Mouse (Mus musculus): ENCODE measurements around the gene Rasal2. TPM values are rescaled to one million over a fixed set of nuclear protein-coding genes. Genes with fewer than 3 reads are reported as not detected.

Gene Rasal2
- total and polyA plus RNA-seq, 3 experiments = 5.1 to 23.2 (median 22.2) TPM

DNA sequence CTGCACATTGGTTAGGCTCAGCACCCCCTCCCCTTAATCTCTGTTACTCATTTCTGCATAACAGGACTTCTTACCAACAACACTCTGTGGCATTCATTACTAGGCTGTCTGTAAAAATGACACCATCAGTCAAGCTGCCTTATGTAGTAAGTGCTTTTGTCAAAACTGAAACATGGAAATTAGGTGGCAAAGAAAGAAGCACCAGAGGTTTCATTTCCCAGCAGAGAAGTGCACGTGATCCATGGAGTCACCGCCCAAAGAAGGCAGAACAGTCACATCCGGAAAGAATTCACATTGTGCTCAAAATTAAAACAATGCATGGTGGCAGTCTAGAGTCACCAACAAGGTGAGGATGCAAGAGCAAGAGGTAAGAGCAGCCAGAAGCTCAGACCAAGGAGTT lies 271.4 kb downstream of the Rasal2 start:
- intact Hi-C loops (cut with DNase I) = no loop called here
- peaks cover 5% of the 10 kb centered on the region for H3K4me1 ChIP-seq (ENCODE audit: control insufficient read depth, insufficient read depth, low read length)
- H3K4me3 ChIP-seq = no peak overlapping the region
- 59% methylated on average over 3 of the region's 3 CpGs for WGBS
- no peak overlapping the region for H3K27ac ChIP-seq
- H3K36me3 ChIP-seq (ENCODE audit: control insufficient read depth, insufficient read depth, low read length) = peaks cover 8% of the 10 kb centered on the region
- no peak for TF ChIP-seq POLR2A (IDR thresholded peaks at IDR 0.05; ENCODE audit: insufficient read depth, low read depth, low read length)
- H3K79me2 ChIP-seq (replicated peaks; ENCODE audit: control insufficient read depth, insufficient read depth, low read length) = no peaks in the 10 kb centered on the region
- H3K9ac ChIP-seq (ENCODE audit: low read depth, low read length) = no peak overlapping the region
- no peaks in the 10 kb centered on the region for H3K27me3 ChIP-seq (ENCODE audit: control insufficient read depth, insufficient read depth, low read length)
- no peak for DNase-seq

DNA sequence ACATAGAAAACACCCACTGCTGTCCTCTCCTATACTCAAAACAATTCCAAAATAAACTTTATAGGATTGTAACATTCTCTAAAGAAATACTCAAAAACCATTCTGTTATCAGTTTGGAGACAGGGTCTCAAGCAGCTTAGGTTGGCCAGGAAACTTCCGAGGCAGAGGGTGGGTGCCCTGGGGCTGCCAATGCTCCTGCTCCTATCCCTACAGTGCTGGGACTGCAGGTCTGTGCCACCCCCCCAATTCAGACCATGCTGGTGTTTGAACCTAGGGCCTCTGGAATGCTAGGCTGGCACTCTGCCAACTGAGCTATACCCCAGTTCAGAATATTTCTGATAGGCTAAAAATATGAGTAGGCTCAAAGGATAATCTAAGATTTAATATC lies 274.5 kb downstream of the Rasal2 start:
- no peaks in the 10 kb centered on the region for H3K27me3 ChIP-seq (ENCODE audit: control insufficient read depth, insufficient read depth, low read length)
- no peak for TF ChIP-seq EP300 (IDR thresholded peaks at IDR 0.05; ENCODE audit: insufficient read depth, low read depth, low read length)
- no peak for TF ChIP-seq CTCF (IDR thresholded peaks at IDR 0.05)
- no peak for TF ChIP-seq POLR2A (IDR thresholded peaks at IDR 0.05; ENCODE audit: insufficient read depth, low read depth, low read length)
- H3K4me3 ChIP-seq = no peak overlapping the region
- intact Hi-C loops (cut with DNase I) = loop anchor here (5.0 kb wide), 1 partner anchor 144 kb away; no protein-coding TSS in a partner anchor
- no peaks in the 10 kb centered on the region; the same call in 1 of the 2 replicates for H3K36me3 ChIP-seq (ENCODE audit: control insufficient read depth, insufficient read depth, low read length)
- peaks cover 1% of the 10 kb centered on the region; the same call in 1 of the 2 replicates for H3K4me1 ChIP-seq (ENCODE audit: control insufficient read depth, insufficient read depth, low read length)
- H3K79me2 ChIP-seq (replicated peaks; ENCODE audit: control insufficient read depth, insufficient read depth, low read length) = no peaks in the 10 kb centered on the region
- no peak overlapping the region for H3K27ac ChIP-seq
- 76% methylated on average over 1 of the region's 1 CpGs for WGBS
- no peak for DNase-seq
- no peak overlapping the region for H3K9ac ChIP-seq (ENCODE audit: low read depth, low read length)

DNA sequence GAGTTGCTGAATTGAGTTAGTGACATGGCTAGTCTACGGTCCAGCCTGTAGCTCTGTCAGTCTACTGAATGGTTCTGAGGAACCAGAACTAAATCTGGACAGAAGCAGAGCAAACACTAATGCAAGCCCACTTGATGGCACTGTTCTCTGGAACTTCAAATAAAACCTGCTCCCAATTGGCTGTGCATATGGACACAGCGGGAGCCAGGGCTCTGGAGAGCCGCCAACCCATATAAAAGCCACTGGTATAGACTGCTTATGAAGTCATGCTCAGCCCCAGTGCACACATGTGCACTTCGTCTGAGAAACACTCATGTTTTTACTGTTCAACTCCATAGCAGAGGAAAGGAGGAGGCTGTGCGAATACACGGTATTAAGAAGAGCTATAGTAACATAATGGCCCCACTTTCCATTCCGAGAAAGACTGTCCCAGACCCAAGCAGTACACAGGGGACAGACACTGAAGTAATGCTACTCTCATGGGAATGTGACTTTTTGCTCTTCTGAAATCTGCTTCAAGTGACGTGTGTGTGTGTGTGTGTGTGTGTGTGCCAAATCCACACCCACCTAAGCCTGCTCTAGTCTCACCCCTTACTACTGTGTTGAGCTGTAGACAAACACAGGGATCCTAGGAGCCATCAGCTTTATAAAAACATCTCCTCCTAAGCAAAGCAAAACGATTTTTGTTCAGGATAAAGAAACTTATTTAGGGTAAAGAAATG lies 275.1 kb downstream of the Rasal2 start:
- H3K36me3 ChIP-seq (ENCODE audit: control insufficient read depth, insufficient read depth, low read length) = no peaks in the 10 kb centered on the region; the same call in 1 of the 2 replicates
- H3K4me3 ChIP-seq = no peak overlapping the region
- intact Hi-C loops (cut with DNase I) = loop anchor here (5.0 kb wide), 1 partner anchor 145 kb away; no protein-coding TSS in a partner anchor
- no peak for DNase-seq
- H3K79me2 ChIP-seq (replicated peaks; ENCODE audit: control insufficient read depth, insufficient read depth, low read length) = no peaks in the 10 kb centered on the region
- no peak overlapping the region for H3K9ac ChIP-seq (ENCODE audit: low read depth, low read length)
- WGBS = 76% methylated on average over 9 of the region's 9 CpGs
- TF ChIP-seq CTCF (IDR thresholded peaks at IDR 0.05) (peak; percentile 28; the same call in 1 of the 2 replicates), POLR2A (IDR thresholded peaks at IDR 0.05; ENCODE audit: insufficient read depth, low read depth, low read length) (no peak)
- H3K27me3 ChIP-seq (ENCODE audit: control insufficient read depth, insufficient read depth, low read length) = no peaks in the 10 kb centered on the region
- peaks cover 1% of the 10 kb centered on the region; the same call in 1 of the 2 replicates for H3K4me1 ChIP-seq (ENCODE audit: control insufficient read depth, insufficient read depth, low read length)
- H3K27ac ChIP-seq = no peak overlapping the region

DNA sequence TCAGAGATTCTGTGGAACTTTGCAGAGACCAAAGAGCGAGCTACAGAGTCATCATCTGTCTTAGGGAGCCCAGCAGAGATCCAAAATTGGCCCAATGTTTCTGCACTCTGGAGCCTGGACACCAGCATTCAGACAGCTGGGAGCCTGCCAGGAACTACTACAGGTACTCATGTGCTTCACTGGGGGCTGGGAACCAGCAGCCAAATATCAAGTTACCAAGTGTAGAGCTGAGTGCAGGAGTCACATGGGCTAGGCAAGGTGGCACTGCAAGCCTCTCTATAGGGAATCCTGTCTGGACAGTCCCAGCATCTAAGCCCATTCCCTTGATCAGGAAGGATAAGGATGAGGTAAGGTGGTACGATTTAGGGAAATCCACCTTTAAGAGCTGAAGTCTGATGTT lies 284.2 kb downstream of the Rasal2 start:
- WGBS = 76% methylated on average over 2 of the region's 2 CpGs
- Histone ChIP-seq H3K9ac (ENCODE audit: low read depth, low read length) (no peak overlapping the region), H3K4me1 (ENCODE audit: control insufficient read depth, insufficient read depth, low read length) (no peaks in the 10 kb centered on the region), H3K4me3 (no peak overlapping the region), H3K27ac (no peak overlapping the region), H3K27me3 (ENCODE audit: control insufficient read depth, insufficient read depth, low read length) (no peaks in the 10 kb centered on the region), H3K79me2 (replicated peaks; ENCODE audit: control insufficient read depth, insufficient read depth, low read length) (no peaks in the 10 kb centered on the region), H3K36me3 (ENCODE audit: control insufficient read depth, insufficient read depth, low read length) (no peaks in the 10 kb centered on the region)
- intact Hi-C loops (cut with DNase I) = no loop called here
- TF ChIP-seq EP300 (IDR thresholded peaks at IDR 0.05; ENCODE audit: insufficient read depth, low read depth, low read length) (0 out of 2 replicates have a peak, but pooled peaks have one; percentile 51), POLR2A (IDR thresholded peaks at IDR 0.05; ENCODE audit: insufficient read depth, low read depth, low read length) (no peak)
- peak; percentile 46 to 50 for DNase-seq

DNA sequence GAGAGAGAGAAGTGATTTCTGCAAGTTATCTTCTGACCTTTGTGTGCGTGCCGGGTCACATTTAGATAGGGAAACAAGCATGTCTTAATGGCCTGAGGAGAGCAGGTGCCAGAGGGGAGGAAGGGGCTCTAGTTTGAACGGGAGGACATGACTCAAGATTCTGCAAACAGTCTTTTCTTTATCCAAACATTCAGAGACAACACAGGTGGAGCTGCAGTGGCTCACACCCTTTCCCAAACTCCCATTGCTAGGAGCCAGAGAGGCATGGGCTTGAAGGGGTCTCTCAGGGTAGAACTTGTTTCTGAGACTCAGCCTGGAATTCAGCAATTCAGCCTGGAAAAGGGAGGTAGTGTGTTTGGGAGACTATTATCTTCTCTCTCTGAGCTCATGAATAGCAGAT lies 288.6 kb downstream of the Rasal2 start:
- Histone ChIP-seq H3K27me3 (ENCODE audit: control insufficient read depth, insufficient read depth, low read length) (no peaks in the 10 kb centered on the region), H3K4me3 (no peak overlapping the region), H3K79me2 (replicated peaks; ENCODE audit: control insufficient read depth, insufficient read depth, low read length) (no peaks in the 10 kb centered on the region), H3K9ac (ENCODE audit: low read depth, low read length) (no peak overlapping the region), H3K27ac (no peak overlapping the region), H3K36me3 (ENCODE audit: control insufficient read depth, insufficient read depth, low read length) (no peaks in the 10 kb centered on the region), H3K4me1 (ENCODE audit: control insufficient read depth, insufficient read depth, low read length) (no peaks in the 10 kb centered on the region)
- no peak for DNase-seq
- TF ChIP-seq POLR2A (IDR thresholded peaks at IDR 0.05; ENCODE audit: insufficient read depth, low read depth, low read length) (no peak), CTCF (IDR thresholded peaks at IDR 0.05) (no peak), EP300 (IDR thresholded peaks at IDR 0.05; ENCODE audit: insufficient read depth, low read depth, low read length) (no peak)
- intact Hi-C loops (cut with DNase I) = no loop called here
- WGBS = 46% methylated on average over 3 of the region's 3 CpGs

DNA sequence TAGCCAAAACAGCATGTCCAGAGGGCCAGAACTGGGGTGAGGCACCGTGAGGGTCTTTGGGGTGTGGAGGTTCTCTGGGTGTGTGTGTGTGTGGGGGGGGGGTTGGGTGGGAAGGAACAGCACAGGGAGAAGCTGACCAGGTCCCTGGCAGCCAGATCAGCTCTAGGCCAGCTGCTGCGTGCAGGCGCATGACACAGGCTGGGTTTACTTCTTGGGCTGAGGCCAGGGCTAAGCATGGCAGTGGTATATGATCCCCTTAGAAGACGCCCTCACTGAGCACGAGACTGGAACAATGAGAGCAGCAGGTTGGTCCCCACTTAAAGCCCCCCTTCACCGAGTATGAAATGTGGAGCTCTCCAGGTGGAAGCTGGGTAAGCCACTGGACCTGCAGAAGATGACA lies 293.2 kb downstream of the Rasal2 start:
- WGBS = 87% methylated on average over 6 of the region's 6 CpGs
- intact Hi-C loops (cut with DNase I) = no loop called here
- DNase-seq = no peak
- H3K79me2 ChIP-seq (replicated peaks; ENCODE audit: control insufficient read depth, insufficient read depth, low read length) = no peaks in the 10 kb centered on the region
- no peak overlapping the region for H3K4me3 ChIP-seq
- H3K4me1 ChIP-seq (ENCODE audit: control insufficient read depth, insufficient read depth, low read length) = no peaks in the 10 kb centered on the region
- TF ChIP-seq POLR2A (IDR thresholded peaks at IDR 0.05; ENCODE audit: insufficient read depth, low read depth, low read length) (no peak), CTCF (IDR thresholded peaks at IDR 0.05) (no peak), EP300 (IDR thresholded peaks at IDR 0.05; ENCODE audit: insufficient read depth, low read depth, low read length) (no peak)
- H3K27ac ChIP-seq = no peak overlapping the region
- H3K9ac ChIP-seq (ENCODE audit: low read depth, low read length) = no peak overlapping the region
- no peaks in the 10 kb centered on the region for H3K36me3 ChIP-seq (ENCODE audit: control insufficient read depth, insufficient read depth, low read length)
- no peaks in the 10 kb centered on the region for H3K27me3 ChIP-seq (ENCODE audit: control insufficient read depth, insufficient read depth, low read length)

Measured in heart, adult 2 months (tissue).